Mouse (Mus musculus) layer of hippocampus, postnatal 14 days (tissue): ENCODE measurements at regions not wholly inside any gene's neighbourhood (a gene's known extent, or its start where the extent isn't known, plus 50 kb on each side); places are given as distances from the start of the nearest gene placed in this dataset.

Experiments used
- DNase-seq, 2 experiments: peaks; one replicate each; pipeline ENCODE4 v3.0.0; 2021 to 2022; ENCODE audit warnings: low spot score in 2 of 2, mixed read lengths in 1 of 2

GRCm38 (mm10) chr2:51240000-51240399 lies 91.1 kb upstream of the Rnd3 start:
- DNase-seq, result no peak

- DNase-seq, result no peak
Observed at GRCm38 (mm10) chr2:51238992-51239391, 90.1 kb upstream of the Rnd3 start.

GRCm38 (mm10) chr2:51238131-51238931 lies 89.4 kb upstream of the Rnd3 start:
- DNase-seq, result no peak

- DNase-seq, result no peak
Observed at GRCm38 (mm10) chr2:51237451-51237850, 88.5 kb upstream of the Rnd3 start.

- DNase-seq, result no peak
Observed at GRCm38 (mm10) chr2:51236852-51237251, 87.9 kb upstream of the Rnd3 start.

- DNase-seq, result no peak
Observed at GRCm38 (mm10) chr2:51234427-51234826, 85.5 kb upstream of the Rnd3 start.

GRCm38 (mm10) chr2:51222851-51223250 lies 73.9 kb upstream of the Rnd3 start:
- no peak for DNase-seq

GRCm38 (mm10) chr2:51219714-51220113 lies 70.8 kb upstream of the Rnd3 start:
- DNase-seq, result no peak

GRCm38 (mm10) chr2:51207150-51208022 lies 58.5 kb upstream of the Rnd3 start:
- DNase-seq, result no peak

- no peak for DNase-seq
Observed at GRCm38 (mm10) chr2:51206332-51206731, 57.4 kb upstream of the Rnd3 start.
